Mouse (Mus musculus): ENCODE results near the gene C130026I21Rik.
A peak's percentile ranks its signal among the peaks of the same experiment; 100 is the strongest.
"Not testable (repeated sequence)": the region's sequence is repeated elsewhere in the genome, so short reads cannot be mapped to it uniquely, and the experiment has no call there.

The C130026I21Rik gene

DNA sequence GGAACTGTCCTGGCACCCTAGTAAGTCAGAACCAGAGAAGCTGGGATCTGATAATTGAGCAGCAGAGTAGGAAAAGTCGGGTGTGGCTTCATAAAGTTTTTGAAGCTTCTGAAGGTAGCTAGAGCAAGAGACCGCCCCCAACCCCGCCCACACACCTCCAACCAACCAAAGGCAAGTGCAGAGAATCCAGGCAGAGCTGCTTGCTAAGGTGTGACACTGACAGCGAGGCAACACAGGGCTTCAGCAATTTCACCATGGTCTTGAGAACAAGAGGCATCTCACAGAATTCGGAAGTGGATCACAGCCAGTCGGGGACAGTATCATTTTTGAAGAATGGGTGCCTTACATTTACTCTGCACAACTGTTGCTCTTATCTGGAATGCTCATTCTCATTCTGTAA lies at the start of gene C130026I21Rik:
C130026I21Rik (minus strand) TSS at position 101 of the 400 bp plus-strand sequence.
- not testable (repeated sequence) for DNase-seq (ENCODE audit: low spot score in 2 of 2)

DNA sequence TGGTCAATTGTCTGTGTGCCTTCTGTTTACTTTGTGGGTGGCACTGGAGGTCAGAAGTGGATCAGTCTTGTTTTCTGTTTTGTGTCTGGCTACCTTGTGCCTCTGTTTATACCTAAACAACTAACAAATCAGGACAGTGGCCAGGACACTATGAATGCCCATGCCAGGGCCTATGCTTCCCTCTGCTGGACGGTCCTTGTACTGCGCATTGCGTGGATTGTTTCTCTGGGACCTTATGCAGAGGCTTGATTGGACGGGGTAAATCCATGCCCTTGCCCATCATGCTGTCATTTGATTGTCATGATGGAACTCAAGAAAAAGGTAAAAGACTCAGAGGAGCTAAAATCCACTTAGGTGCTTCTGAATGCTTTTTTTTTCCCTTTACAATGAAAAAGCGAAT lies 16.7 kb upstream of the C130026I21Rik start:
- not testable (repeated sequence) for DNase-seq (ENCODE audit: low spot score in 2 of 2)

DNA sequence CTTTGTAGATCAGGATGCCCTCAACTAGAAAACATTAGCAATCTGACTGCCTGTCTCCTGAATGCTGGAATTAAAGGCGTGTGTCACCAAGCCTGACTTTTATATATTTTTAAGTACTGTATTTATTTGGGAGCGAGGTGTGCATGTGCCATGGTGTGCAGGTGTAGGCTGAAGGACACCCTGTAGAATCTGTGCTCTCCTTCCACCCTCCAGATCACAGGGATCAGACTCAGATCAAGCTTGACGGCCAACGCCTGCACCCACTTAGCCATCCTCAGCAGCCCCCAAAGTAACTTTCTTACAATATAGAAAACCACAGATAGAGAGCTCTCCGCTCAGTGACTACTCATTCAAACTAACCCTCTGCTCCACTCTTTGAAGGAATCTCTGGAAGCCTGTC lies 6.1 kb upstream of the C130026I21Rik start:
- not testable (repeated sequence) for DNase-seq (ENCODE audit: low spot score in 2 of 2)

DNA sequence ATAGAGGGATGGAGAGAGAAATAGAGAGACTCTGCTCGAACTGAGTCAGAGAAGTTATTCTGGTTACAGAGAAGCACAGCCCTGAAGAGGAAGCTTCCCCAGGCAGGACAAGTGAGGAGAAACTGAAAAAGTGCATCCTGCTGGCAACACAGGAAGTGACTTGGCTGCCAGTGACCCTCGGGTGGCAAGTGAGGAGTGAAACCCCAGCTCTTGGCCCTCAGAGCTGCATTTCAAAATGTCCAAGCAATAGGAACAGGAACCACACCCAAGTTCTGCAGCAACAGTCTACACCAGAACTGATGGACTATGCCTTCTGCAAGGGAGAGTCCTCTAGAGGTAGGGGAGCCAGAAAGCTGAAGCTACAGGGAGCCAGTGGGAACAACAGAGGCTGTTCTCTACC lies 11.7 kb downstream of the C130026I21Rik start:
- DNase-seq (ENCODE audit: low spot score in 2 of 2): peak in 1 of 2 experiments; percentile 35

DNA sequence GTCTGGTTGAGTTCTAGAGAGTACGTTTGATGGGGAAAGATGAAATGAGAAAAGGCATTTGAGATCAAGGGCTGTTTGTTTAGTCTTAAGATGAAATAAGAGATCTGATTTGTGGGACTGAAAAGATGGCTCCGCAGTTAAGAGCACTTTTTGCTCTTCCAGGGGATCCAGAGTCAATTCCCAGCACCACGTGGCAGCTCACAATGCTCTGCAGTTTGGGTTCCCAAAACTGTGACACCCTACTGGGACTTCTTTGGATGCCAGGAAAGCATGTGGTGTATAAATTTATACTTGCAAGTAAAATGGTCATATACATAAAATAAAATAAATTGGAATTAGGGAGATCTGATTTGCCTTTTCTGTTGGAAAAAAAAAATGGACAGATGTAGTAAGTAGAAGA lies 15.1 kb downstream of the C130026I21Rik start:
- not testable (repeated sequence) for DNase-seq (ENCODE audit: low spot score in 2 of 2)

DNA sequence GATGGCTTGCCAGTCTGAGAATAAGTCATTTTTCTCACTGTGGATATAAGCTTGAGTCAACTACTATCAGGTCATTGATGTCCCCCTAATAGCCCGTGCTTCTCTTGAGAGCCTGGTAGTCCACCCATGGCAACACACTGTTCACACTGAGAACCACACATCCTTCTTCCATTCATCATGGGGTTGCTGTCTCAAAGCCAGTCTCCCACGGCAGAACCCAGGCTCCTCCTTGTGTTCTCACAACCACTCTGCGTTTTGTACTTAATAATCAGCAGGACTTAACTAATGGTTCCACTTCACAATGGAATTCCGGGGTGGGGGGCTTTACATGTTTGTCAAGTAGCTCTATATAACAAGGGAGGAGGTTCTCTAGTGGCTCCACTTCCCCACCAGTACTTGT lies 19.2 kb downstream of the C130026I21Rik start:
- not testable (repeated sequence) for DNase-seq (ENCODE audit: low spot score in 2 of 2)

DNA sequence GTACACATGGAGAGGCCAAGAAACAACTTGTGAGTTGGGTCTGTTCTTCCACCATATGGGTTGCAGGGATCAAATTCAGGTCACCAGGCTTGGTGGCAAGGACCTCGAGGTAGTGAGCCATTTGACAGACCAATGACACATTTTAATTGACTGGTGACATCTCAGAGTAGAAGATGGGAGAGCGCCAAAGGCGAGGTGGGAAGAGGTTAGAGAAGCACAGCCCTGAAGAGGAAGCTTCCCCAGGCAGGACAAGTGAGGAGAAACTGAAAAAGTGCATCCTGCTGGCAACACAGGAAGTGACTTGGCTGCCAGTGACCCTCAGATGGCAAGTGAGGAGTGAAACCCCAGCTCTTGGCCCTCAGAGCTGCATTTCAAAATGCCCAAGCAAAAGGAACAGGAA lies 21.4 kb downstream of the C130026I21Rik start:
- DNase-seq (ENCODE audit: low spot score in 2 of 2): not testable (repeated sequence)

DNA sequence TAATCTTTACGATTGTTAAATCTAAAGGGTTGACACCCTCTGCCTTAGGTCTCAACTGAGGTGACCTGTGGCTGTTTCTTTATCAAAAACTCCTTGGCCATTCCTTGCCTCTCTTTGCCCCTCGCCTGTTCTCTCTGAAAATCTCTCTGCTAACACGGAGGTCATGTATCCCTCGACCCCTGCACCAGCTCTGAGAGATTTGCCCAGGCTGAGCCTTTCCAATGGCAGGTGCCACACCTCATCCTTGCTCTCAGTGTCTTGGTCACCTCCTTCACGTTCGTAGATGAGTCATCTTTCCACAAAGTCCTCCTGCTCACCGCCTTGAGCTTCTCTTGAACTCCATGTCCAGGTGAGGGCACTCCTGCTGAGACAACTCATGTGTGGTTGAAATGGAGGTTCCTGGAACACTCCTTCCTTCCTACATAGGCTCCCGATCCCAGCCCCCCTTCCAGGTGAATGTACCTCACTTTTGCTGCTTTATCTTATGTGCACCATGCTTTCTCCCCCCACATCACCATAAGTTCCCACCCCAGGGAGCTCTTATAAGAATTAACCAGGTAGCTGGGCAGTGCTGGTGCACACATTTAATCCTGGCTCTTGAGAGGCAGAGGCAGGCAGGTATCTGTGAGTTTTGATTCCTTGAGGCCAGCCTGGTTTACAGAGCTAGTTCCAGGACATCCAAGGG lies 23.4 kb downstream of the C130026I21Rik start:
- not testable (repeated sequence) for DNase-seq (ENCODE audit: low spot score in 2 of 2)

DNA sequence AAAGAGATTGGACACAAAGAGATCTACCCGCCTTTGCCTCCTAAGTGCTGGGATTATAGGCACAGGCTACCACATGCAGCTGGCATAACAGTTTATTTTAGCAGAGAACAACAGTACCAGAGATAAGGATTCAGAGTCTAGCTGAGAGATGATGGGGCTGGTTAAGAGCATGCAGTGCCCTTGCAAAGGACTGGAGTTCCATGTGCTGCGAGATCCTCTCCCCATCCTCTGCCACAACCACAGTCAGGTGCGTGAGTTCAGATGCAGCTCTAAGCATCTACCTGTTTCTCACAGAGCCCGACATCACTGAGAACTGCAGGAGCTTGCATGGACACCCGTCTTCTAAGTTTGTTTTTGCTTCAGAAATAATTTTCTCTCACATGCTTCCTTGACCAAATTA lies 24.1 kb downstream of the C130026I21Rik start:
- DNase-seq (ENCODE audit: low spot score in 2 of 2): not testable (repeated sequence)

DNA sequence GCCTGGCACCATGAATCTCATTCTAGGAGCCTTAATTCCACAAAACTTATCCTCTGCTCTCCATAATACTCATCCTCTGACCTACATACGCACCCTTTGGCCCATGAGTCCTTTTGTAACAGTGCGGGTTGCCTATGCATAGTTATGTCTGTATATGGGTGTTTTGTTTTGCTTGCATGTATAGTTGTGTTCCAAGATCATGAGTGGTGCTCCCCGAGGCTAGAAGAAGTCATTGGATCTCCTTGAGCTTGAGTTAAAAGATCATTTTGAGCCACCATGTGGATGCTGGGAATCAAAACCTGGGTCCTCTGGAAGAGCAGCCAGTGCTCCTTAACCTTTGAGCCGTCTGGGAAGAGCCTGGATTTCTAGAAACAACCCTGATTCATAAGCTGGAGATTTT lies 25.4 kb downstream of the C130026I21Rik start:
- DNase-seq (ENCODE audit: low spot score in 2 of 2): not testable (repeated sequence)

DNA sequence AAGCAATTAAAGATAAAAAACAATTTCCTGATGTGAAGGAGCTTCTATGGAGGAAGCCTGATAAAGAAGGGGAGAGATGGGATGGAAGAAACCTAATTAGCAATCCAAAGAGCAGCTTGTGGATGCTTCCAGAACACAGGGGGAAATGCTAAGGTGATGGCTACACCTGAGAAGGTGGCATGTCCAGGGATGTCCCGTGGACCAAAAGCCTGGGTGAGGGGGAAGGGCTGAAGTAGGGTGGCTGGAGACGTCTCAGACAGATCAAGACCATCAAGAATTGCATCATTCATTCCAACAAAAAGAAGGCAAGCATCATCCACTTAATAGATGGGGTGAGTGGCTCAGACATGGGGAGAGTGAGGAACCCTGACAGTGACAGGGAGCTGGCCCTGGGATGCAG lies 27.3 kb downstream of the C130026I21Rik start:
- DNase-seq (ENCODE audit: low spot score in 2 of 2): not testable (repeated sequence)

DNA sequence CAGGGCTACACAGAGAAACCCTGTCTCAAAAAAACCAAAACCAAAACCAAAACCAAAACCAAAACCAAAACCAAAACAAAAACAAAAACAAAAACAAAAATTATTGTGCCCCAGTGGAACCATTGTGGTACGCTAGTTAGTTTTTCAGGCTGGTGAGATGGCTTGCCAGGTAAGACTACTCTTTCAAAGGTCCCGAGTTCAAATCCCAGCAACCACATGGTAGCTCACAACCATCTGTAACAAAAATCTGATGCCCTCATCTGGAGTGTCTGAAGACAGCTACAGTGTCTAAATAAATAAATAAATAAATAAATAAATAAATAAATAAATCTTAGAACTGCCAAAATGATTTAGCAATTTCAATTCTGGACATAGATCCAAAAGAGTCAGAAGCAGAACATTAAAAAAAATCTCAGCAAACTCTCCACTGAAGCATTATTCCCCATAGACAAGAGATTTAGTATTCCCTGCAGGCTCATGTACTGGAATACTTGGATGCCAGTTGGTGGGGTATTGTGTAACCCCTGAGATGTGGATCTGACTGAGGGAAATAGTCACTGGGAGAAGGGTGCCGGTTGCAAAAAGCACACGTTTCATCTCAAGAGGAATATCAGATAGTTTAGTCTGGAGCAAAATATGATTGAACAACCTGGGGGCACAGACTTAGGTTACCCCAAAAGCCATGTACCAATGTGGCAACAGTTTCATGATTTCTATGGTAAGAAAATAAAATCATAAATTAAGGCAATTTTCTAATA lies 31.2 kb downstream of the C130026I21Rik start:
- DNase-seq (ENCODE audit: low spot score in 2 of 2): not testable (repeated sequence)

DNA sequence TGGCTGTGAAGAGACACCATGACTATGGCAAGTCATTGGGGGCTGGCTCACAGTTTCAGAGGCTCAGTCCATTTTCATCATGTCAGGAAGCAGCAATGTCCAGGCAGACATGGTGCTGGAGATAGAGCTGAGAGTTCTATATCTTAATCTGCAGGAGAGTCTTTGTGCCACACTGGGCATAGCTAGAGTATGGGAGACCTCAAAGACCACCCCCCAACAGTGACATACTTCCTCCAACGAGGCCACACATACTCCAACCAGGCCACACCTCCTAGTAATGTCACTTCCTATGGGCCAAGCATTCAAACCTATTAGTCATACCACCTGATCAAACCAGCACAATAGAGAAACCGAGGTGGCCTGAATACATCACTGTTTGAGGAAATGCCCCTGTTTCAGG lies 63.8 kb downstream of the C130026I21Rik start:
- not testable (repeated sequence) for DNase-seq (ENCODE audit: low spot score in 2 of 2)

DNA sequence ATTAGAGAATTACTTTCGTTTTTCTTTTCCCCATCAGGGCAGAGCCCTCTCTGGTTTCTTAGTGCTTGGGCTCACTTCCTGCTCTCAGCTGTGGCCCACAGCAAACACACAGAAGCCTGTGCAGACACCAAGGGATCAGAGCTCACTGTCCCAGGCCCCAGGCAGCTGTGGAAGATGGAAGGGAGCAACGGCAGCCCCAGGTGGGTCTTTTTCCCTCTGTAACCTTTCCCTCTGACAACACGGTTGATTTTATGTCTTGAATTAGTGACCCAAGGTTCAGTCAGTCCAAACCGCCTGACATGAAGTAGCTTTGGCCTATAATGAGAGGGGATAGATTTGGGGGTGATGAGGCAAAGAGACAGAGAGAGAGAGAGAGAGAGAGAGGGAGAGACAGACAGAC lies 70.8 kb downstream of the C130026I21Rik start:
- DNase-seq (ENCODE audit: low spot score in 2 of 2): not testable (repeated sequence)

DNA sequence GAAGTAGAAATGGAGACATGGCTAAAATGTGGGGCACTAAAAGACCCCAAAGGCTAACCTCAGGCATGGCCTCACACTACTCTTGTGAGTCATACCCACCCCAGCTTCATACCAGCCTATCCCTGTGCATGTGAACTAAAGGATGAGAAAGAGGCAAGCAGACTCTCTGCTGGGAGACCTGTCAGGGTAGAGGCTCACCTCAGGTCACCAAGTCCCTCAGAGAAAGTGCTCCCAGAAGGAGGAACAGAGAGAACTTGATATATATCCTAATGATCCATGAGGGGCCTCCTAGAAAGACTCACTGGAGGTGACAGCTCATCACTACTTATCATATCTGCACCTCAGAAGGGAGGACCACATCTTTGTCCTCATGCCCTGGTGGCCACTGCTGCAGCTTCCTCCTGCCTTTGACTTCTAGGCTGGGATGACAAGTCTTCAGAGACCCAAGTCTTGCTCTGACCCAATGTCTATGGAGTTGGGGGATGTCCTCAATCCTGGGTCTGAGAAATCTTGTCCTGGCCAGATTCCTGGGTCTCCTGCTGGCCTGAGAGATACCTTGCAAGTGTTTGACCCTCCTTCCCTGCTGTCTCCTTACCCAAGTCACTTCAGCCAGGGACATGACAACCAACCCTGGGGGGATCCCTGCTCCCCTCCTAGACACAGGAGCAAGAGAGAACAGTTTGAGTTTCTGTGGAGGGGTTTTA lies 71.6 kb downstream of the C130026I21Rik start:
- not testable (repeated sequence) for DNase-seq (ENCODE audit: low spot score in 2 of 2)

DNA sequence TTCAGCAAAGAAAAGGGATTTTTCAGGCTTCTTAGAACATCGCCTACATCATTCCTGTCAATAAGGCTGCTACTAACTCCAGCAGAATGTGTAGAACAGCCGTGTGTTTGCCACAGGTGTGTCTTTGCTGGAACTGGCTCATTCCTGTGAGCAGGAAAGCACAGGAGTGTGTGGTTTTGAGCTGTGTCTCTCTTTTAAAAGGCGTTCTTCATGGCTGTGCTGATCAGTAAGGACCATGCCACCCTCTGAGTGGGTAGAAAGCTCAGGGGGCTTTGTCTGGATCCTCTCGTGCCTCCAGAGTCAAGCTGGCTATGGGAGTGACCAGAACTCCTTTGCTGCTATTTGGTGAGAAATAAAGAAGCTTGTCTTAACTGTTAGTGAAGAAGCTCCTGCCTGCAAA lies 73.6 kb downstream of the C130026I21Rik start:
- DNase-seq (ENCODE audit: low spot score in 2 of 2): not testable (repeated sequence)

DNA sequence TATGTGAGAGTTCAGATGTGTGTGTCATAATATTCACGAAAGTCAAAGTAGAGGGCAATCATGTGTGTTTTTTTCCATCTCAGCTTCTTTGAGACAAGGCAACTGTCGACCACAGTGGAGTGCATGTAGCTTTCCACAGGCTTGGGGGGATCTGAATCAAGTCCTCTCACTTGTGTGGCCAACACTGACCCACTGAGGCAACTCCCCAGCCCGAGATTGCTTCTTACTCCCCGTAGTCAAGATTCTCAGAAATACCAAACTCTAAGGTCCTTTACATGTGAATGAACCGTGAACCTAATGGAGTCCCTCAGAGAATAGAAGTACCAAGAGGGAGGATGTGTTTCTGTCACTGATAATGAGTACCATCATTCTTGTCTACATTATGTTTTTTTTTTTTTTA lies 76.6 kb downstream of the C130026I21Rik start:
- DNase-seq (ENCODE audit: low spot score in 2 of 2): not testable (repeated sequence)

DNA sequence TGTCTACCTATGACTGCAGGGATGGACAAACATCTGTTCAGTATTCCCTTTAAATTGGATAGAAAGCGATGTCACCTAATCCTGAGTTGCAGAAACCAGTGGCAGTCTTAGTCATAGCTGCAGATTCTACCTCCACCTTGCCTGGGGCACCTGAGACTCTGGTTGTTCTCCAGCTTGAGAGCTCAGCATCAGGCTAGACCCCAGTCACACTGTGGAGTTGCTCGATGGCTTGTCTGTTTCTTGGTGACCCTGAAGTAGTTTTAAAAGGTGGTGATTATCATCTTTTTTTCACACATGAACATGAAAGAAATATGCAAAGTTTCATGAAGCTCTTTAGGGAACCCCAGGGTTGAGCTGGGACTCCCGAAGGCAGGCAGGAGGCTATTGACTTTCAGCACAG lies 88.4 kb downstream of the C130026I21Rik start:
- DNase-seq (ENCODE audit: low spot score in 2 of 2): not testable (repeated sequence)

DNA sequence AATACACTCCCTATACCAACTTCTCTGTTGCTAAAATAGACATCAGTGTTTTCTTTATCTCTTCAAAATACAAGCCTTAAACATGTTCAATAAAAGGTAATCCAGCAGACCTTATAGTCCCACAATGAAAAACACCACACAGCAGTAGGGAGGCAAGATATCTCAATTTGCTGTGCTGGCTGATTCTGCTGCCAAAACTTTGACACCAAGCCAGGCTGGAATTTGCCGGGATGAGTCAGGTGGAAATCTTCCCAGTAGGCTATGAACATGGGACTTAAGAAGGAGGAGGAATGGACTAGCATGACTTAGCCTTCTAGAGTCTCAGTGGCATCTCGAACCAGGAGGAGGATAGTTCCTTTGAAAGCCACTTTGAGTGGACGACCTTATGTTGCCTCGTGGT lies 91.4 kb downstream of the C130026I21Rik start:
- not testable (repeated sequence) for DNase-seq (ENCODE audit: low spot score in 2 of 2)

DNA sequence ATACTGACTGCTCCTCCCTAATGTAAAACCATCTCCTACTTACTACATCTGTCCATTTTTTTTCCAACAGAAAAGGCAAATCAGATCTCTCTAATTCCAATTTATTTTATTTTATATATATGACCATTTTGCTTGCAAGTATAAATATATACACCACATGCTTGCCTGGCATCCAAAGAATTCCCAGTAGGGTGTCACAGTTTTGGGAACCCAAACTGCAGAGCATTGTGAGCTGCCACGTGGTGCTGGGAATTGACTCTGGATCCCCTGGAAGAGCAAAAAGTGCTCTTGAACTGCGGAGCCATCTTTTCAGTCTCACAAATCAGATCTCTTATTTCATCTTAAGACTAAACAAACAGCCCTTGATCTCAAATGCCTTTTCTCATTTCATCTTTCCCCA lies 107.5 kb downstream of the C130026I21Rik start:
- not testable (repeated sequence) for DNase-seq (ENCODE audit: low spot score in 2 of 2)

DNA sequence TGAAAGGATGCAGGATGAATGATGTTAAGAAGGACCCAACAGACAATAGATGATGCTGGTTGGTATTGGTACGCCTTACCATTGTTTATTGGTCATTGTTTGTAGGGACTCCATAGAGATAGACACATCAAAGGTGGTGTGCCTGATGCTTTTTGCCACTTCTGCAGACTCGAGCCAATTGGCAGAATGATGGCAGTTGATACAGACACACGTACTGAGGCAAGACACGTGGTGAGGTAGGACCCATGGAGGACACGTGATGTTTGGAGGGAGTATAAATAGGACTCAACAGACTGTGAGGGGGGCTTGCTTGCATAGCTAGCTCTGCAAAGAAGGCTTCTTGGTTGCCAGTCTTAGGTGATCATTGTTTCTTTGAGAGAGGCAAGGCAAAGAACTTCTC lies 115.2 kb downstream of the C130026I21Rik start:
- not testable (repeated sequence) for DNase-seq (ENCODE audit: low spot score in 2 of 2)

DNA sequence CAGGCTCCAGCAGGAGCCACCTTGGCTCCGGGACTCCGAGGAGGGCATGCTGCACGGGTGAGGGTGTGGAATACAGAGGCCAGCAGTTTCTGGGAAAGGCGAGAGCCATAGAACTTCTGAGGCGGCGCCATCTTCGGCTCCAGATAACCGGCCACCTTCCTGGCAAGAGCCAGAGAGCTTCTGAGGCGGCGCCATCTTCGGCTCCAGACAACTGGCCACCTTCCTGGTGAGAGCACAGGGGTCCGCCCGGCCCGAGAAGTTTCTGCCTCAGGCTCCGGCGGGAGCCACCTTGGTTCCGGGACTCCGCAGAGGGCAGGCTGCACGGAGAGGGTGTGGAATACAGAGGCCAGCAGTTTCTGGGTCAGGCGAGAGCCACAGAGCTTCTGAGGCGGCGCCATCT lies 136.7 kb downstream of the C130026I21Rik start:
- DNase-seq (ENCODE audit: low spot score in 2 of 2): not testable (repeated sequence)

All from heart, adult 9 months (tissue).